Mouse (Mus musculus): ENCODE results near the gene Brix1. TPM values are rescaled to one million over a fixed set of nuclear protein-coding genes. Genes with fewer than 3 reads are reported as not detected.

The Brix1 gene
- total RNA-seq, 2 experiments from 2014 or later, result 22.8 to 23.2 TPM

DNA sequence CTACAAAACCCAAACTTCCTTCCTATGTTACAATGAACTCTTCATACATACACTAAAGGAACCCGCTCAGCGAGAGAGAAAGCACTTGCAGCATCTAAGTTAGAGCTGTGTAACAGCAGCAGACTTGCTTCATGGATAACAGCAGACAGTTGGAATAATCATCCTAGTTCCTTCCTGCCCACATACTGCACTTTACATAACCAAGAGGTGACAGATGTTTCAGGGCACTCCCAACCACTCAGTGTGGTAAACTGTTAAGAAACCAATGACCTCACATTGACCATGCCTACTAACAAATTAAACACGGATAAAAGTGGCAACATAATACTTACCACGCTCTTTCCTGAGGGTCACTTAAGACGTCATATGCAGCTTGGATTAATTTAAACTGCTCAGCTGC is 22.2 kb downstream of the Brix1 start:
- DNase-seq (ENCODE audit: low spot score in 2 of 2), result no peak

DNA sequence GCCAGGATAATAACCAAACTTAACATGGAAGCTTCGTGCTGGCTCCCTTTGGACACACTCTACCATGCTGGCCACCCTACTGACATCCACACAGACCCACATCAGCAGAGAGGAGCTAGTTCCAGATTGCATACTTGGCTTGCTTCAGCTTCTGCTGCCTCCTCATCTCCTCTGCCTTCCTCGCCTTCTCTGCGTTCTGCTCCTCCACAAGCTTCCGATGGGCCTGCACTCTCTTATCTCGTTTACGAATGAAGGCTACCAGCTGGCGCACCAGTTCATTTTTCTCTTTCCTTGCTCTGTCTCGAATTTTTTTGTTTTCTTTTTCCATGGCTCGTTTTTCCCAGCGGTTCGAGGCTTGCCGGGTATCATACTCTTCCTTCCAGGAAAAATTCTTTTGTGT is 24.8 kb downstream of the Brix1 start:
- no peak for DNase-seq (ENCODE audit: low spot score in 2 of 2)

DNA sequence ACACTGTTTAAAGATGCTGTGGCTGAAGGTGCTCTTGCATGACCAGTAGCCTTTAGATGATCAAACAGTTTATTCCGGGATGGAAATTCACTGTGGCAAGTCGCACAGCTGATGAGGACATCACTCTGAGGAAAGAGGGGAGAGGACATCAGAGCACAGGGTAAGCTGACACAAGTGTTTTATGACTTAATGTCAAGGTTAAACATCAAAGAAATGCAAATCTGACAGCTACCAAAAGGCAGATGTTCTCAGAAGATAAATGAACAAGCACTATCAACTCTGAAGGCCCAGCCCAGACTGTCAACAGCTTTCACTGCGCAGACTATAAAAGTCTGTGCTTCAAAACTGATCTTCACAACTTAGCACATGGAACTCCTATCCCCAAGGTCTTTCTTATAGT is 38.6 kb downstream of the Brix1 start:
- DNase-seq (ENCODE audit: low spot score in 2 of 2), result no peak

GRCm38 (mm10) chr15:10442275-10442674 is 43.5 kb downstream of the Brix1 start:
- no peak for DNase-seq (ENCODE audit: low spot score in 2 of 2)

DNA sequence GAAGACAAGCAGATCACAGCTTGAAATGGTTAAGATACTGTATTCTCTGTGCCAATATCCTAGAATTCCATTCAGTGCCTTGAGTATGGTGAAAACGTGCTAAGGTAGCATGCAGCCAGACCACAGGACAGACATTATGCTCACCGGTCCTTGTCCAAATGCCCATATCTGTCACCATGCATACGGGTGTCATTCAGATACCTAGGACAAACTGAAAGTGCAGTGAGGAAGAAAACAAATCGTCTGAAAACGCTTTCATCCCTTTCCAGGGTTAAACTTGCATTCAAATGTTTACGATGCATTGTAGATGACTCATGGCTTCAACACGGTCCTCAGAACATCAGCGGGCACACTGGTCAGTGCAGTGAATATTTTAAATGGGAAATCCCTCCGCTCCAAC is 44.3 kb downstream of the Brix1 start:
- no peak for DNase-seq (ENCODE audit: low spot score in 2 of 2)

DNA sequence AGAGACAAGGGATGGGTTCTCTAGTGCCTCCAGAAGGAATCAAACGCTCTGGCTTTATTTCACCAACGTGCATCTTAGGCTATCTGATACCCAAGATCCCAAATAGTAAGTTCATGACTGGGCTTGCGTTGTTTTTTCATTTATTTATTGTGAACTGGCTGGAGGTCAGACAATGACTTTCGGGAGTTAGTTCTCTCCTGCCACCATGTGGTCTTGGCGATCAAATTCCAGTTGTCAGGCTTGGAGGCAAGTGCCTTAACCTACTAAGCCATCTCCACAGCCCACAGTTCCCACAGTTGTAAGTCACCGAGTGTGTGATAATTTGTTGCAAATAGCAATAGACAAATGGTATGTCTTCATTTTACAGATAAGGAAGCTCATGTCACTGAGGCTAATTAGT is 45.8 kb downstream of the Brix1 start:
- DNase-seq (ENCODE audit: low spot score in 2 of 2), result peak in 1 of 2 experiments; percentile 15

DNA sequence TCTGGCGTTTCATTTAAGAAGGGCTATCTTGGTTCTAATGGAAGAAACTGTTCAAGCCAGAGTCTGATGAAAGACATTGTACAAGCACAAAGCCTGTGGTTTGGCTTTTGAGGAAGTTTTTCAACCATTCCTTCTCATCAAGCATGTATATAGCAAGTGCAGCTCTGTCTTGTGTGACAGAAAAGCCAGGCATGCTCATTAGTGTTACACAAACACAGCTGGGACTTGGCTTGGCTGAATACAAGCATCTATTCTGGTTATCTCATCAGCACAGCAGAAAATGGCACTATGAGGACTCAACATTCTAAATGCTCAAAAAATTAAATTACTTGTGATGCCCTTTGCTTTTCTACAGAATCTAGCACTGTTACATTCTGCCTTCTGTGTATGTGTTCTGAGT is 48.9 kb downstream of the Brix1 start:
- DNase-seq (ENCODE audit: low spot score in 2 of 2), result no peak

DNA sequence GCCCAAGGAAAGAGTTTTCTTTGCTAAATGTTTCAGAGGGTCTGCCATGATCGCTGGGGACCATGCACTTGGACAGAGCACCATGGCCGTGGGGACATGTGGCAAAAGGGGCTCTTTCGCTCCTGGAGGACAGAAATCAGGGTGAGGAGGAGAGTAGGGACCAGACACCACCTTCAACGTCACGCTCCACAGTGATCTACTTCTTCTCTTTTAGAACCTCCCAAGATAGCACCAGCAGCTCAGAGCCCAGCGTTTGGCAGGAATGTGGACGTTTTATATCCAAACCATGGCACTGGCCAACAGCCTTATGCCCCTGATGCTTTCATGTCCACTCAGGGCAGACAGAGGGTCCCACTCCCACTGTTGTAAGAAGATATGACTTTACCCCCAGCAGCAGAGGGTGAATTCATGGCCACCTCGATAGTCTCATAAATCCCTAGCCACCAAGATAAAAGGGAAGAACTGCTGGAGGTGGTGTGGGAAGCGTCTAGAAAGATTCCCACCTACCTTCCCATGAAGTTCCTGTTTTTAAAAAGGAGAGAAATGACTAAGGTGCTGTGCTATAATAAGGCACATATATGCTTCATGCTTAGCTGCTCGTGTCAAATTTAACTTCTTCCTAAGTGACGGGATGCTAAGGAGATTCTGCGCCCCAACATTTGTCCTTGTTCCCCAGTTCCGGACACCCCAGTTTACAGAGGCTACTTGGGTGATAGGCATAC is 59.0 kb downstream of the Brix1 start:
- DNase-seq (ENCODE audit: low spot score in 2 of 2), result no peak

DNA sequence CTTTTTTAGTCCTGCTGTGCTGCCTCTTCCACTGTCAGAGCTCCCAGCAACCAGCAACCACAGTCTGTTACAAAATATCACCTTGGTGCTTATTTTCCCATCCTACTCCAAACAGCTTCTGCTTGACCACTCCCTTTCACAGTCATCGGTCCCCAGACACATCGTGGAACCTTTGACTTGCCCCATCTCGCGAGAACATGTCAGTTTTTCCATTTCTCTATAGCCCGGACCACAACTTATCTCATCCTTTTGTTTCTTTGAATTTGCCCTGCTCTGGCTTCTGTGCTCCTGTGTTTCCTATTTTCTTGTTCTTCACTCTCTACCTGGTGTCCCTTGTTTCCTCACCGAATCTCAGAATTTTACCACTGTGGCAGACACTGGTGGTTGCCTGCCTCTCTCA is 59.6 kb downstream of the Brix1 start:
- no peak for DNase-seq (ENCODE audit: low spot score in 2 of 2)

Other genes with a start within 250 kb of the Brix1 start
- gene Gm21973, start 160.6 kb downstream of the Brix1 start, total RNA-seq (2021), result not detected
- not detected for gene Agxt2, start 127.4 kb downstream of the Brix1 start, total RNA-seq (2021)
- 10 to 100 TPM; 19.3 TPM for gene Dnajc21, start 15.4 kb downstream of the Brix1 start, total RNA-seq (2021)
- 10 to 100 TPM; 10.4 to 12.6 TPM for gene Rad1, start 71 bp upstream of the Brix1 start, total RNA-seq (2021)
- gene Ttc23l, start 72.7 kb upstream of the Brix1 start, total RNA-seq (2021), result not detected
- gene Rai14, start 228.7 kb upstream of the Brix1 start, total RNA-seq (2021), result 1 to 10 TPM; 6.5 to 8.1 TPM

All from layer of hippocampus, postnatal 14 days (tissue).